Mouse (Mus musculus): ENCODE results near the gene Yap1.

DNA sequence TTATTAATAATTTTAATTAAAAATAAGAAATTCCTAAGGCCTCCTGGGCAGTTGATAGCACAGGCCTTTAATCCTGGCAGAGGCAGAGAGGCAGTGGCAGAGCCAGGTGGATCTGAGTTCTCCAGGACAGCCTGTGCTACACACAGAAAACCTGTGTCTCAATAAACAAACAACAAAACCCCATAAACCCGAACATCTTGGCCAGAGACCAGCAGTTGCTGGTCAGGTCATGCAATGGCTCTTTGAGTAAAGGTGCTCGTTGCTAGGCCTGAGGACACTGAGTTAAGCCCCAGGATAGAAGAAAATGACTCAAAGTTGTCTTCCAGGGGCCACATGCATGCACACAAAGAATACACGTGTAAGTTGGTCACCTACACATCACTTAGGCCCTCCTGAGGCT is 75.5 kb downstream of the Yap1 start:
- TF ChIP-seq CTCF (IDR thresholded peaks at IDR 0.05; ENCODE audit: low read depth, low read length), result no peak
- no peak for TF ChIP-seq POLR2A (IDR thresholded peaks at IDR 0.05; ENCODE audit: borderline replicate concordance, low read depth, low read length)
